Mouse (Mus musculus) retina, postnatal 7 days (tissue): ENCODE measurements at regions not wholly inside any gene's neighbourhood (a gene's known extent, or its start where the extent isn't known, plus 50 kb on each side); places are given as distances from the start of the nearest gene placed in this dataset.
A peak's percentile ranks its signal among the peaks of the same experiment; 100 is the strongest.

ENCODE experiments used
- DNase-seq: peaks from one replicate; pipeline ENCODE4 v3.0.0-alpha.2; 2012; ENCODE audit warnings: low read depth, low spot score

GRCm38 (mm10) chr9:43976366-43976765 lies 66.8 kb upstream of the Thy1 start:
- no peak for DNase-seq

- DNase-seq: no peak
These were observed 65.4 kb upstream of the Thy1 start for GRCm38 (mm10) chr9:43977773-43978172.

- DNase-seq: no peak
These were observed 61.8 kb upstream of the Thy1 start for GRCm38 (mm10) chr9:43981376-43981775.

GRCm38 (mm10) chr9:43982359-43982889 lies 60.8 kb upstream of the Thy1 start:
- no peak for DNase-seq

- no peak for DNase-seq
These were observed 60.0 kb upstream of the Thy1 start for GRCm38 (mm10) chr9:43983220-43983619.

GRCm38 (mm10) chr9:43984181-43985062 lies 58.8 kb upstream of the Thy1 start:
- DNase-seq: peak; percentile 84

- DNase-seq: no peak
These were observed 55.2 kb upstream of the Thy1 start for GRCm38 (mm10) chr9:43987957-43988356.

- no peak for DNase-seq
These were observed 54.0 kb upstream of the Thy1 start for GRCm38 (mm10) chr9:43988981-43989860.

GRCm38 (mm10) chr9:43990124-43990523 lies 53.1 kb upstream of the Thy1 start:
- DNase-seq: no peak

- DNase-seq: no peak
These were observed 49.8 kb upstream of the Thy1 start for GRCm38 (mm10) chr9:43993221-43993976.
